Mouse (Mus musculus): ENCODE results near the gene Myh7. TPM values are rescaled to one million over a fixed set of nuclear protein-coding genes. Genes with fewer than 3 reads are reported as not detected.

Myh7 gene
- total RNA-seq, 4 experiments from 2014 or later: 10.0 to 21.2 (median 13.1) TPM

Small RNAs within 50 kb of the gene (microRNA-seq; reads per million reads assigned to microRNA genes)
- gene Mir208a (0.21 to 2.4 reads per million in 2 experiments), gene Mir208b (0.42 to 0.66 reads per million in 2 experiments)

Other genes with a start within 250 kb of the Myh7 start
- gene Slc7a8, start 212.7 kb downstream of the Myh7 start, total RNA-seq (2022): 10 to 100 TPM; 54.5 to 60.7 (median 58.5) TPM
- gene Rnf212b, start 180.5 kb downstream of the Myh7 start, total RNA-seq (2022): not detected
- gene Homez, start 123.7 kb downstream of the Myh7 start, total RNA-seq (2022): 10 to 100 TPM; 22.5 to 34.9 (median 24.2) TPM
- gene Ppp1r3e, start 117.1 kb downstream of the Myh7 start, total RNA-seq (2022): 10 to 100 TPM; 20.6 to 24.9 (median 22.7) TPM
- gene Bcl2l2, start 111.2 kb downstream of the Myh7 start, total RNA-seq (2022): 100 to 1,000 TPM; 127 to 134 (median 132) TPM
- gene Gm20521, start 111.2 kb downstream of the Myh7 start, total RNA-seq (2022): 1 to 10 TPM in 3 of 4 experiments, not detected in 1; 1.5 to 6.7 (median 4.2) TPM
- 100 to 1,000 TPM; 231 to 262 (median 243) TPM for gene Pabpn1, start 102.1 kb downstream of the Myh7 start, total RNA-seq (2022)
- 100 to 1,000 TPM; 565 to 622 (median 604) TPM for gene Slc22a17, start 81.5 kb downstream of the Myh7 start, total RNA-seq (2022)
- gene Efs, start 68.5 kb downstream of the Myh7 start, total RNA-seq (2022): 10 to 100 TPM in 1 of 4 experiments, 1 to 10 TPM in 3; 8.9 to 10.3 (median 9.1) TPM
- under 1 TPM in 1 of 4 experiments, not detected in 3; 0.53 TPM for gene Il25, start 61.9 kb downstream of the Myh7 start, total RNA-seq (2022)
- 10 to 100 TPM; 60.3 to 67.9 (median 64.0) TPM for gene Cmtm5, start 58.4 kb downstream of the Myh7 start, total RNA-seq (2022)
- 1 to 10 TPM; 5.3 to 9.9 (median 7.7) TPM for gene Myh6, start 27.7 kb downstream of the Myh7 start, total RNA-seq (2022)
- not detected for gene Gm17428, start 17.7 kb downstream of the Myh7 start, total RNA-seq (2022)
- 10 to 100 TPM; 30.2 to 34.4 (median 32.0) TPM for gene Ngdn, start 20.8 kb upstream of the Myh7 start, total RNA-seq (2022)
- gene Zfhx2, start 97.7 kb upstream of the Myh7 start, total RNA-seq (2022): 10 to 100 TPM; 36.0 to 41.7 (median 38.6) TPM
- 10 to 100 TPM; 26.2 to 31.5 (median 26.4) TPM for gene Thtpa, start 100.2 kb upstream of the Myh7 start, total RNA-seq (2022)
- gene Ap1g2, start 112.0 kb upstream of the Myh7 start, total RNA-seq (2022): 10 to 100 TPM in 3 of 4 experiments, 1 to 10 TPM in 1; 9.1 to 12.7 (median 12.1) TPM
- gene Jph4, start 122.3 kb upstream of the Myh7 start, total RNA-seq (2022): 100 to 1,000 TPM; 289 to 301 (median 292) TPM
- gene Dhrs2, start 227.4 kb upstream of the Myh7 start, total RNA-seq (2022): not detected